Mouse (Mus musculus) lung, postnatal 25 days (tissue): ENCODE results near the gene Ephb1.
A peak's percentile ranks its signal among the peaks of the same experiment; 100 is the strongest.

Experiments used
- DNase-seq: peaks from one replicate; pipeline ENCODE4 v3.0.0; 2022; ENCODE audit warnings: low spot score

Gene Ephb1

DNA sequence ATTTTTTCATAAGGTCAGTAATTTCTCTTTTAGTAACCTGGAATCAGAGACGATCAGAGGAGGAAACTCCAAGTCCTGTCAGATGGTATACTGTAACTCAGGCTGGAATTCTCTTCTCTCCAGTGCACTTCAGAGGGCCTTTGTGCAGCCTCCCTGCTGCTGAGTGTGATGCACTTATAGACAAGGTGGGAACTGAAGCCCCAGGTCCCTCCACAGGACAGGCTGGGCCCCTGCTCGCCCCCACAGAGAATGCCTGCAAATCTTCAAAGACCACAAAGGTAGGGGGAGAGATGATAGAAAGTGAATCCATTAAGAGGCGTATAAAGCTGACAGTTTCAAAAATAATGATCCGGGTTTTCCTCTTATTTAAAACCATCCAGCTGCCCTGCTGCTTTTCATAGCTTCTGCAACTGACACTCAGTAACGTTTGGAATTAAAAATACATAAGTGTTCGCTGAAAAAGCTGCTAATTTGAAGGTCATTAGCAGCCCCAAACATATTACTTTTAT lies 446.7 kb downstream of the Ephb1 start:
- DNase-seq: no peak

DNA sequence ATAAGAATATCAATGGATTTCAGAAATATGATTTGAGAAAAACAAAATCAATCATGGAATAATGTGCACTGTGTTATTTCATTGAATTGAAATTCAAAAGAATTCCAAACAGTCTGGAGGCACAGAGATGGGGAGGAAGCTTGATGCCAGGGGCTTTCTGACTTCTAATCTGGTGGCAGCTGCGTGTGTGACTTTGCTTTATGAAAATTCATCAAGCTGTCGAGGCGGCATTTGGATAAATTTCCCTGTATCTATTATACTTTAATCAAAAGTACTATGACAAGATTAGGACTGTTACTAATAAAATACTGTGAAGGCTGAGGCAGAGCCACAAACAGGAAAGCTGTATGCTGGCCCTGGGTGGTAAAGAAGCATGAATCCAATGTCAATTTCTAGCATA lies 451.1 kb downstream of the Ephb1 start:
- DNase-seq: no peak

DNA sequence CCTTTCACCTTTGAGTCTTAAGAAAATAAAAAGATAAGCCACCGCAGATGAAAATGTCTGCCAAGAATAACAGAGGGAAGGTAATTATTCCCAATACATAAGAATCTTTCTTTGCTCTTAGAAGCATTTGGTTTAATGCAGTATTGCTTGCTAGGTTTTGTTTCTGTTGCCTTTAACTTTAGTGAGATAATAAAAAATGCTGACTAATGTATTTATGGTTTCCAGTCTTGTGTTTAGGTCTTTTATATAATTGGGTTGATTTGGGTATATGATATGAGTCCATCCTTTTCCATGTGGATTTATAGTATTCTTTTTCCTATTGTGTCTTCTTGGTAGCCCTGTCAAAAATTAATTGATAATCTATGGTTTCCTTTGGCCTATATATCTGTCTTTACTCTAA lies 456.6 kb downstream of the Ephb1 start:
- no peak for DNase-seq

DNA sequence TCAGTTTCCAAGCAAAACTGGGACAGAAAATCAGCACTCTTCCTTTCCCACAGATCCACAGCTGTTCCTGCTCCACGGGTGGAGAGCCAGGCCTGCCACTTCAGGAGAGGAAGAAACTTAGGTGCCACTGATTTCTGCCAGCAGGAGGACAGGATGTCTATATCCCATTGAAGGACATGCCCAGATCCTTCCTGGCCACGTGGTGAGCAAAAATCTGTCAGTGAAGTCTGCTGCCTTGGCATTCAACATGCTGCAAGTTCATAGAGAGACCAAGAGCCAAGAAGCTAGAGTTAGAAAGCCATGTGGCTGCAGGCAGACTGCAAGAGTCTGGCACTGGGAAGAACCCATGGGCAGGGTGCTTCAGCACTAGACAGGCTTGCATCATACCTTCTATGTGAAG lies 471.2 kb downstream of the Ephb1 start:
- DNase-seq: peak; percentile 14

DNA sequence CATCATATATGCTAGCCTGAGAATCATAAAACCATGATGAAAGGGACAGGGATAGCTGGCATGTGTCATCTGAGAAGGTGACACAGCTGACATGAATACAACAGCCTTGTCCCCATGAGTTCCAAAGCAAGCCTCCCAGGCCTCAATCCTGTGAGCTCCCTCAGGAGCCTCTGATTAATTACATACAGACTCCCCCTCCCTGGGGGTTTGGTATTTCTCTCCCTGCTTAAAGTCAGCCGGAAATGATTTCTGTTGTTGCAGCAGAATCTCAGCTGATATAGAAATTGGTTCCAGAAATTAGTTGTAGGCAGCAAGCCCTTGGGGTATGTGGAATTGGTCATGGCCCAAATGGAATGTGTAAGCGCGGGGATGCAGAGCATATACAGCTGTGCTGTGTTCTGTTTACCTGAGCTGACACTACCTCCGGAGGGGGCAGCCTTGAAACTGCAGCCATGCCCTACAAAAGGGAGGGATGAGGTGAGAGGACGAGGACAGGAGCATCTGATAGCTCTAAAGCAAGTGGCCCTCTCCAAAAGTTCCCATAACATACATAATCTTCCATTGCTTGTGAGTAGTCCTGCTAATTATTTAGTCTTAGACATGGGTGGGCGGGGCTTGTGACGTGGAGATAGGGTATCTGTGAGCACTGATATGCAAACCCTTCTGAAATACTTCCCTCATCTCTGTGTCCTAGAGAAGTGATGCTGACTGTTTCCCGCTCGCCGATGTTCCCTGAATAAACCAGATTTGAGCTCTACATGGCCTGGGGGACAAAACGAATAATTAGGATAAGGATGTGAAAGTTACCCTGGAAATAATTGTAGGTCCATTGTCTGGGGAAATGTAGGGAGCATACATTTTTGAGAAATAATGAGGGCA lies 477.1 kb downstream of the Ephb1 start:
- no peak for DNase-seq

DNA sequence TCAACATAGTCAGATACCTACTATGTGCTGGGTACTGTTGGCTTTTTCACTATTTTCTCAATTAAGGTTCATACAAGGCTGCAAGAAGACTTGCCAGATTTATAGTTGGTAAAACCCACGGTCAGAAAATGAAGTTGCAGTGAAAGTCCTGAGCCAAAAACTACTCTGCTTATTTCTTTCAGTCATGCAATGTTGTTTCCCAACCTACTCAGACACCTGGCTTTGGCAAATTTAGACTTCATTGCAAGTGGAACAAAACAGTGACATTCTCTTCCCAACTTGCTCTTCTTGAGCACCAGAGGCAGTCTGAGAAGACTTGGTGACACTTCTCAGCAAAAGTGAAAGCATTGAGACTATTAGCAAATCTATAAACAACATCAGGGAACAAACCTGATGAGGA lies 479.2 kb downstream of the Ephb1 start:
- DNase-seq: no peak
